Mouse (Mus musculus): ENCODE measurements around the gene Prdx5. TPM values are rescaled to one million over a fixed set of nuclear protein-coding genes. Genes with fewer than 3 reads are reported as not detected.
A peak's percentile ranks its signal among the peaks of the same experiment; 100 is the strongest.

Gene Prdx5
- total and polyA plus RNA-seq, 3 experiments: 74.8 to 137 (median 83.5) TPM

GRCm38 (mm10) chr19:6921647-6922567, 12.0 kb upstream of the Prdx5 start, which contains the start of gene Esrra:
Esrra (minus strand) TSS chr19:6921813.
- no peaks in the 10 kb centered on the region for H3K9me3 ChIP-seq (replicated peaks; ENCODE audit: low read length)
- peaks cover 11 to 32% of the 10 kb centered on the region in 2 experiments for H3K4me1 ChIP-seq (ENCODE audit: control insufficient read depth in 1 of 2, insufficient read depth in 2 of 2)
- no peak for TF ChIP-seq E2F4 (IDR thresholded peaks at IDR 0.05; ENCODE audit: insufficient replicate concordance, low read depth, low read length)
- 0 out of 2 replicates have a peak, but pooled peaks have one; percentile 29 for TF ChIP-seq TCF12 (IDR thresholded peaks at IDR 0.05; ENCODE audit: low read depth, low read length)
- TF ChIP-seq BHLHE40 (IDR thresholded peaks at IDR 0.05; ENCODE audit: low read depth, low read length): peak; percentile 91
- TF ChIP-seq SIN3A (IDR thresholded peaks at IDR 0.05; ENCODE audit: low read length): peak; percentile 95
- TF ChIP-seq NELFE (IDR thresholded peaks at IDR 0.05; ENCODE audit: low read depth, low read length): no peak; the same call in 1 of the 2 replicates
- TF ChIP-seq POLR2AphosphoS2 (IDR thresholded peaks at IDR 0.05; ENCODE audit: low read depth, low read length): no peak
- no peak for TF ChIP-seq ZKSCAN1 (IDR thresholded peaks at IDR 0.05; ENCODE audit: borderline replicate concordance, low read depth, low read length)
- TF ChIP-seq MEF2A (IDR thresholded peaks at IDR 0.05; ENCODE audit: borderline replicate concordance, low read depth, low read length): no peak
- no peak for TF ChIP-seq ZC3H11A (IDR thresholded peaks at IDR 0.05; ENCODE audit: low read depth, low read length)
- TF ChIP-seq GABPA (IDR thresholded peaks at IDR 0.05; ENCODE audit: insufficient replicate concordance, low read depth, low read length): no peak
- TF ChIP-seq CHD1 (IDR thresholded peaks at IDR 0.05; ENCODE audit: low read depth, low read length): no peak
- TF ChIP-seq JUND (conservative IDR thresholded peaks at IDR 0.05; ENCODE audit: low read depth, low read length): no peak
- 0 out of 2 replicates have a peak, but pooled peaks have one; percentile 34 for TF ChIP-seq KAT2A (IDR thresholded peaks at IDR 0.05; ENCODE audit: insufficient replicate concordance, low read length)
- peak; percentile 99 for TF ChIP-seq NRF1 (IDR thresholded peaks at IDR 0.05; ENCODE audit: low read depth, low read length)
- peak; percentile 92 for TF ChIP-seq MAZ (IDR thresholded peaks at IDR 0.05; ENCODE audit: low read depth, low read length)
- TF ChIP-seq SMC3 (IDR thresholded peaks at IDR 0.05; ENCODE audit: low read depth, low read length): no peak
- peak; percentile 83 for TF ChIP-seq ELF1 (IDR thresholded peaks at IDR 0.05; ENCODE audit: low read depth, low read length)
- no peak for TF ChIP-seq MAFK (IDR thresholded peaks at IDR 0.05; ENCODE audit: insufficient replicate concordance, low read length)
- no peak for TF ChIP-seq RCOR1 (conservative IDR thresholded peaks at IDR 0.05; ENCODE audit: low read depth, low read length)
- no peak for TF ChIP-seq IRF4 (IDR thresholded peaks at IDR 0.05; ENCODE audit: low read depth, low read length)
- peak; percentile 32; the same call in 1 of the 2 replicates for TF ChIP-seq USF1 (IDR thresholded peaks at IDR 0.05; ENCODE audit: low read depth, low read length)
- no peak for TF ChIP-seq UBTF (IDR thresholded peaks at IDR 0.05; ENCODE audit: low read depth, low read length)
- no peak for TF ChIP-seq JUN (IDR thresholded peaks at IDR 0.05; ENCODE audit: insufficient read depth, low read depth, low read length)
- no peak for TF ChIP-seq PAX5 (IDR thresholded peaks at IDR 0.05; ENCODE audit: low read length)
- no peak for TF ChIP-seq ZMIZ1 (IDR thresholded peaks at IDR 0.05; ENCODE audit: low read depth, low read length)
- peak; percentile 49 for TF ChIP-seq ETS1 (conservative IDR thresholded peaks at IDR 0.05; ENCODE audit: low read depth, low read length)
- no peak for TF ChIP-seq RAD21 (IDR thresholded peaks at IDR 0.05; ENCODE audit: low read depth, low read length)
- TF ChIP-seq MXI1 (IDR thresholded peaks at IDR 0.05; ENCODE audit: low read depth, low read length): peak; percentile 70
- TF ChIP-seq EP300 (IDR thresholded peaks at IDR 0.05; ENCODE audit: low read length): no peak
- TF ChIP-seq ZNF384 (IDR thresholded peaks at IDR 0.05; ENCODE audit: low read depth, low read length): no peak
- no peak for TF ChIP-seq USF2 (conservative IDR thresholded peaks at IDR 0.05; ENCODE audit: low read depth, low read length)
- TF ChIP-seq MAX (IDR thresholded peaks at IDR 0.05; ENCODE audit: low read length): peak; percentile 90
- peak; percentile 64 for TF ChIP-seq POLR2A (IDR thresholded peaks at IDR 0.05; ENCODE audit: low read depth, low read length)
- TF ChIP-seq CHD2 (IDR thresholded peaks at IDR 0.05; ENCODE audit: low read length): no peak
- TF ChIP-seq HCFC1 (IDR thresholded peaks at IDR 0.05; ENCODE audit: low read depth, low read length): peak; percentile 10; the same call in 1 of the 2 replicates
- no peak for TF ChIP-seq CTCF (conservative IDR thresholded peaks at IDR 0.05 in 1 of 2, IDR thresholded peaks at IDR 0.05 in 1 of 2; ENCODE audit: low read depth in 2 of 2, low read length in 2 of 2)
- peak; percentile 89 for TF ChIP-seq MYC (IDR thresholded peaks at IDR 0.05; ENCODE audit: low read depth, low read length)
- peak; percentile 92 for TF ChIP-seq TBP (conservative IDR thresholded peaks at IDR 0.05; ENCODE audit: low read depth, low read length)
- dilution Hi-C loops (cut with MboI; ENCODE audit: extremely low pct_ligation_motif_present, extremely low pct_unique_long_range_greater_than_20kb, low sequenced_read_pairs) (no loop called here), in situ Hi-C loops (cut with MboI; ENCODE audit: low pct_ligation_motif_present, low pct_unique_long_range_greater_than_20kb, low sequenced_read_pairs) (loop anchor here (5.0 kb wide), 1 partner anchor 50 kb away; no protein-coding TSS in a partner anchor)
- H3K27ac ChIP-seq (ENCODE audit: insufficient read depth, low read depth): peak within 1 kb of the TSS; percentile 21; the same call in 1 of the 2 replicates
- 0 out of 2 replicates have a peak, but pooled peaks cover 3% of the 10 kb centered on the region for H3K79me2 ChIP-seq (replicated peaks; ENCODE audit: control insufficient read depth, extremely low read depth, insufficient read depth, poor library complexity, severe bottlenecking)
- peaks cover 0 to 25% of the 10 kb centered on the region in 2 experiments for H3K36me3 ChIP-seq (replicated peaks in 1 of 2; ENCODE audit: control insufficient read depth in 1 of 2, insufficient read depth in 1 of 2, low read length in 1 of 2)
- H3K27me3 ChIP-seq (replicated peaks): peaks cover 3% of the 10 kb centered on the region
- H3K9ac ChIP-seq (ENCODE audit: insufficient read depth, low read depth): peak within 1 kb of the TSS; percentile 81
- peak within 1 kb of the TSS; percentile 74 to 90 (median 78) for H3K4me3 ChIP-seq (replicated peaks in 1 of 3; ENCODE audit: low read depth in 2 of 3, low read length in 2 of 3, poor library complexity in 1 of 3)
- peak within 1 kb of the TSS; percentile 92 for H3K4me2 ChIP-seq (ENCODE audit: insufficient read depth, low read depth, poor library complexity, severe bottlenecking)
- DNase-seq (ENCODE audit: extremely low read depth): peak; percentile 100
